Mouse (Mus musculus) midbrain, embryonic 13.5 days (tissue): ENCODE results near the gene Dpp4. TPM values are rescaled to one million over a fixed set of nuclear protein-coding genes. Genes with fewer than 3 reads are reported as not detected.

Source experiments
- ATAC-seq: fragments of 200-750 bp; cut with Nextera tagmentation; 2 replicates; pipeline ENCODE4 v1.8.0; 2017; ENCODE audit warnings: mild to moderate bottlenecking, moderate TSS enrichment, moderate library complexity
- H3K27ac ChIP-seq: fragments of 300-500 bp; sonication (generic); 2 replicates; pipeline ENCODE4 v1.5.1; 2015; ENCODE audit warnings: inconsistent platforms, mild to moderate bottlenecking, moderate library complexity
- H3K27me3 ChIP-seq: fragments of 300-500 bp; sonication (generic); 2 replicates; pipeline ENCODE4 v1.6.1; 2015; ENCODE audit warnings: mild to moderate bottlenecking, inconsistent platforms
- H3K36me3 ChIP-seq: fragments of 300-500 bp; sonication (generic); 2 replicates; pipeline ENCODE4 v1.6.1; 2015; ENCODE audit warnings: mild to moderate bottlenecking, inconsistent platforms
- H3K4me1 ChIP-seq: fragments of 300-500 bp; sonication (generic); replicated peaks from 2 replicates; pipeline ENCODE4 v1.6.1; 2015; ENCODE audit warnings: inconsistent platforms
- H3K4me2 ChIP-seq: fragments of 300-500 bp; sonication (generic); replicated peaks from 2 replicates; pipeline ENCODE4 v1.6.1; 2015; ENCODE audit warnings: moderate library complexity, mild to moderate bottlenecking, inconsistent platforms
- H3K4me3 ChIP-seq: fragments of 300-500 bp; sonication (generic); replicated peaks from 2 replicates; pipeline ENCODE4 v1.5.1; 2015; ENCODE audit warnings: mild to moderate bottlenecking, inconsistent platforms
- H3K9ac ChIP-seq: fragments of 300-500 bp; sonication (generic); replicated peaks from 2 replicates; pipeline ENCODE4 v1.6.1; 2015; ENCODE audit warnings: mild to moderate bottlenecking, inconsistent platforms
- H3K9me3 ChIP-seq: fragments of 300-500 bp; sonication (generic); 2 replicates; pipeline ENCODE4 v1.6.1; 2016; ENCODE audit warnings: mild to moderate bottlenecking, inconsistent platforms
- WGBS: fragments of 180-500 bp; shearing (Covaris S2); methylation state at CpG from one replicate; pipeline ENCODE4 v1.1.7; 2015; 5-methylcytosine and 5-hydroxymethylcytosine counted together
- polyA plus RNA-seq: library from polyadenylated mRNA; unstranded; fragments of >200 nt; fragmentation: Nextera tagmentation; extraction: Ambion mirVana; gene quantifications from 2 replicates; pipeline ENCODE4 v1.2.1, GENCODE M21; 2015

Dpp4 gene
- polyA plus RNA-seq, 1 experiment from 2014 or later: 1.4 TPM

GRCm38 (mm10) chr2:62346771-62347170 is 65.3 kb downstream of the Dpp4 start:
- ATAC-seq: no peak
- Histone ChIP-seq H3K27ac (no peak overlapping the region), H3K9me3 (no peaks in the 10 kb centered on the region), H3K9ac (no peak overlapping the region), H3K36me3 (no peaks in the 10 kb centered on the region), H3K4me3 (no peak overlapping the region), H3K27me3 (no peaks in the 10 kb centered on the region), H3K4me2 (no peak overlapping the region), H3K4me1 (peaks cover 2% of the 10 kb centered on the region)
- WGBS: 31% methylated on average over 1 of the region's 1 CpGs

- Histone ChIP-seq H3K4me3 (no peak overlapping the region), H3K27ac (no peak overlapping the region), H3K27me3 (no peaks in the 10 kb centered on the region), H3K36me3 (no peaks in the 10 kb centered on the region), H3K9me3 (no peaks in the 10 kb centered on the region), H3K4me1 (peaks cover 6% of the 10 kb centered on the region), H3K9ac (no peak overlapping the region), H3K4me2 (no peak overlapping the region)
- WGBS: 60% methylated on average over 6 of the region's 6 CpGs
- ATAC-seq: no peak
Measured at GRCm38 (mm10) chr2:62344367-62344766, 67.7 kb downstream of the Dpp4 start.

- Histone ChIP-seq H3K27me3 (no peaks in the 10 kb centered on the region), H3K9ac (no peak overlapping the region), H3K4me1 (peaks cover 6% of the 10 kb centered on the region), H3K27ac (peak overlapping the region; percentile 45; the same call in 1 of the 2 replicates), H3K9me3 (no peaks in the 10 kb centered on the region), H3K4me3 (peak overlapping the region; percentile 20), H3K4me2 (peak overlapping the region; percentile 50), H3K36me3 (no peaks in the 10 kb centered on the region)
- ATAC-seq: peak; percentile 81
- WGBS: 5% methylated on average over 14 of the region's 14 CpGs
Measured at GRCm38 (mm10) chr2:62341734-62342128, 70.3 kb downstream of the Dpp4 start.

- peak overlapping the region; percentile 50 for H3K4me2 ChIP-seq
- H3K27ac ChIP-seq: no peak overlapping the region
- 76% methylated on average over 3 of the region's 3 CpGs for WGBS
- H3K27me3 ChIP-seq: no peaks in the 10 kb centered on the region
- ATAC-seq: peak; percentile 51
- no peak overlapping the region for H3K9ac ChIP-seq
- no peaks in the 10 kb centered on the region for H3K9me3 ChIP-seq
- no peaks in the 10 kb centered on the region for H3K36me3 ChIP-seq
- peaks cover 6% of the 10 kb centered on the region for H3K4me1 ChIP-seq
- H3K4me3 ChIP-seq: peak overlapping the region; percentile 20; the same call in 1 of the 2 replicates
Measured at GRCm38 (mm10) chr2:62341061-62341733, 70.8 kb downstream of the Dpp4 start.

- no peaks in the 10 kb centered on the region for H3K36me3 ChIP-seq
- no peak for ATAC-seq
- WGBS: 84% methylated on average over 4 of the region's 4 CpGs
- H3K27me3 ChIP-seq: no peaks in the 10 kb centered on the region
- H3K4me1 ChIP-seq: peaks cover 6% of the 10 kb centered on the region
- H3K4me3 ChIP-seq: no peak overlapping the region
- no peaks in the 10 kb centered on the region for H3K9me3 ChIP-seq
- no peak overlapping the region for H3K27ac ChIP-seq
- no peak overlapping the region for H3K4me2 ChIP-seq
- H3K9ac ChIP-seq: no peak overlapping the region
Measured at GRCm38 (mm10) chr2:62339222-62339944, 72.6 kb downstream of the Dpp4 start.

GRCm38 (mm10) chr2:62337086-62337485 is 74.9 kb downstream of the Dpp4 start:
- no peaks in the 10 kb centered on the region for H3K36me3 ChIP-seq
- H3K27ac ChIP-seq: no peak overlapping the region
- peaks cover 9% of the 10 kb centered on the region for H3K4me1 ChIP-seq
- WGBS: 90% methylated on average over 7 of the region's 7 CpGs
- H3K27me3 ChIP-seq: no peaks in the 10 kb centered on the region
- no peak for ATAC-seq
- H3K9ac ChIP-seq: no peak overlapping the region
- no peak overlapping the region for H3K4me3 ChIP-seq
- H3K9me3 ChIP-seq: no peaks in the 10 kb centered on the region
- H3K4me2 ChIP-seq: no peak overlapping the region

- Histone ChIP-seq H3K36me3 (no peaks in the 10 kb centered on the region), H3K4me3 (no peak overlapping the region), H3K27me3 (no peaks in the 10 kb centered on the region), H3K27ac (no peak overlapping the region), H3K4me1 (peaks cover 3% of the 10 kb centered on the region; the same call in 1 of the 2 replicates), H3K9ac (no peak overlapping the region), H3K9me3 (no peaks in the 10 kb centered on the region), H3K4me2 (no peak overlapping the region)
- 93% methylated on average over 4 of the region's 4 CpGs for WGBS
- ATAC-seq: no peak
Measured at GRCm38 (mm10) chr2:62334397-62335243, 77.4 kb downstream of the Dpp4 start.

GRCm38 (mm10) chr2:62332465-62332864 is 79.6 kb downstream of the Dpp4 start:
- Histone ChIP-seq H3K4me3 (no peak overlapping the region), H3K4me2 (no peak overlapping the region), H3K36me3 (no peaks in the 10 kb centered on the region), H3K27ac (no peak overlapping the region), H3K9ac (no peak overlapping the region), H3K4me1 (peaks cover 3% of the 10 kb centered on the region; the same call in 1 of the 2 replicates), H3K9me3 (no peaks in the 10 kb centered on the region), H3K27me3 (no peaks in the 10 kb centered on the region)
- WGBS: 60% methylated on average over 8 of the region's 8 CpGs
- no peak for ATAC-seq

GRCm38 (mm10) chr2:62331913-62332312 is 80.1 kb downstream of the Dpp4 start:
- Histone ChIP-seq H3K27me3 (no peaks in the 10 kb centered on the region), H3K9ac (no peak overlapping the region), H3K4me2 (no peak overlapping the region), H3K27ac (no peak overlapping the region), H3K4me1 (peaks cover 3% of the 10 kb centered on the region; the same call in 1 of the 2 replicates), H3K4me3 (no peak overlapping the region), H3K9me3 (no peaks in the 10 kb centered on the region), H3K36me3 (no peaks in the 10 kb centered on the region)
- no peak for ATAC-seq
- WGBS: 56% methylated on average over 4 of the region's 4 CpGs

GRCm38 (mm10) chr2:62325388-62325787 is 86.6 kb downstream of the Dpp4 start:
- Histone ChIP-seq H3K4me1 (no peaks in the 10 kb centered on the region), H3K27me3 (no peaks in the 10 kb centered on the region), H3K36me3 (no peaks in the 10 kb centered on the region), H3K4me3 (no peak overlapping the region), H3K9ac (no peak overlapping the region), H3K4me2 (no peak overlapping the region), H3K9me3 (no peaks in the 10 kb centered on the region), H3K27ac (no peak overlapping the region)
- WGBS: 96% methylated on average over 2 of the region's 2 CpGs
- ATAC-seq: no peak

GRCm38 (mm10) chr2:62323078-62323637 is 88.9 kb downstream of the Dpp4 start:
- Histone ChIP-seq H3K9ac (no peak overlapping the region), H3K9me3 (no peaks in the 10 kb centered on the region), H3K36me3 (no peaks in the 10 kb centered on the region), H3K4me1 (no peaks in the 10 kb centered on the region), H3K27ac (no peak overlapping the region), H3K27me3 (no peaks in the 10 kb centered on the region), H3K4me3 (no peak overlapping the region), H3K4me2 (no peak overlapping the region)
- 90% methylated on average over 9 of the region's 9 CpGs for WGBS
- ATAC-seq: no peak

GRCm38 (mm10) chr2:62319489-62319888 is 92.5 kb downstream of the Dpp4 start:
- no peak for ATAC-seq
- H3K9me3 ChIP-seq: no peaks in the 10 kb centered on the region
- no peak overlapping the region for H3K27ac ChIP-seq
- no peak overlapping the region for H3K9ac ChIP-seq
- no peaks in the 10 kb centered on the region for H3K36me3 ChIP-seq
- WGBS: 90% methylated on average over 3 of the region's 3 CpGs
- no peak overlapping the region for H3K4me3 ChIP-seq
- no peak overlapping the region for H3K4me2 ChIP-seq
- no peaks in the 10 kb centered on the region for H3K27me3 ChIP-seq
- H3K4me1 ChIP-seq: no peaks in the 10 kb centered on the region
